Mouse (Mus musculus) lung, adult 2 months (tissue): ENCODE data around the gene Gm5426.

Experiments used
- CTCF ChIP-seq: fragments of 200-500 bp; IDR thresholded peaks from 2 replicates; pipeline ENCODE4 v1.5.1; 2011; ENCODE audit warnings: mild to moderate bottlenecking, low read length, control low read depth; ENCODE audit not compliant: insufficient read depth
- POLR2A ChIP-seq: fragments of 200-500 bp; IDR thresholded peaks from 2 replicates; pipeline ENCODE4 v1.6.1; 2011; ENCODE audit warnings: low read depth, mild to moderate bottlenecking, control low read depth, low read length, borderline replicate concordance; ENCODE audit errors: extremely low read depth

DNA sequence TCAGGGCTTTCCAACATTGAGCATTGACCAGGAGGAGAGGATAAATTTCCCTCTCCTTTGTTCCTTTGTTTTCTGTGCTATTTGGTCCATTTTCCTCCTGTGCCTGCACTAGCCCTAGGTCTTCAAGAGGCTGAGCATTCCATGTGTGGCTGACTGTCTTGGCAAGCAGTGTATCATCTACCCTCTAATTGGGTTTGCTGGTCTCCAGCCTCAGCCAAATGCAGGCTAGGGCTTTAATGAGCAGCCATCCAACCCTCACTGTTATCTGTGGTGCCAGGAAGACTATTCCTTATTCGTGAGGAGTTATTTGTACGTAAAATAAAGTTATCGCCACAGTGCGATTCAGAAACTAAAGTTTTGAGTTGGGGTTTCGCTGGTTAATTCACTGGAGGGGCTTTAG lies 2.2 kb downstream of the Gm5426 start:
- TF ChIP-seq CTCF (no peak), POLR2A (no peak)
